Mouse (Mus musculus) liver, postnatal 0 days (tissue): ENCODE results near the gene Gcnt3.

Source experiments
- CTCF ChIP-seq: sonication (generic); IDR thresholded peaks from 2 replicates; pipeline ENCODE4 v1.5.1; 2016; ENCODE audit warnings: antibody characterized with exemption, low read depth
- EP300 ChIP-seq: IDR thresholded peaks from 2 replicates; pipeline ENCODE4 v1.6.1; 2016; ENCODE audit warnings: antibody characterized with exemption, low read depth, mild to moderate bottlenecking

GRCm38 (mm10) chr9:70048751-70049415 is 11.0 kb upstream of the Gcnt3 start:
- no peak for TF ChIP-seq CTCF
- no peak for TF ChIP-seq EP300
